Mouse (Mus musculus): Measurements from ENCODE around the gene Olfr370.
A peak's percentile ranks its signal among the peaks of the same experiment; 100 is the strongest.
"Not testable (repeated sequence)": the region's sequence is repeated elsewhere in the genome, so short reads cannot be mapped to it uniquely, and the experiment has no call there.

The Olfr370 gene

DNA sequence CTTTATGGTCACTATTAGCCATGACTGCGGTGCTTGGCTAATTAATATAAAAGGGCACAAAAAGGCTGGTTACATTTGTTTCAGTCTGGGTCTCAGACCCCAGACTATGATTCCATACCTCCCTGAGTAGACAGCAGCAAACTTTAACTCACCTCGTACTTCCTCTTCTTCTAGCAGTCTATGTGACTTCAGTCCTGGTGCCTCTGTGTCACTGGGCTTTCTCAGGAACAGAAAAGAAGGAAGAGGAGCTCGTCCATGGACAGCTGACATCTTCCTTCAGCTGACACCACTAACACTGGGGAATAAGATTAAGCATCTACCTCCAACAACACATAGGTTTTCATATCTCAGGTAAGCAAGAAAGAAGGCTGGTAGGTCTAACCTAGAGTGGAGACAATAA is at the start of gene Olfr370:
Gene Olfr370 (plus strand): TSS at position 45 of the 400 bp plus-strand sequence.
- no peak for DNase-seq (ENCODE audit: low spot score)

DNA sequence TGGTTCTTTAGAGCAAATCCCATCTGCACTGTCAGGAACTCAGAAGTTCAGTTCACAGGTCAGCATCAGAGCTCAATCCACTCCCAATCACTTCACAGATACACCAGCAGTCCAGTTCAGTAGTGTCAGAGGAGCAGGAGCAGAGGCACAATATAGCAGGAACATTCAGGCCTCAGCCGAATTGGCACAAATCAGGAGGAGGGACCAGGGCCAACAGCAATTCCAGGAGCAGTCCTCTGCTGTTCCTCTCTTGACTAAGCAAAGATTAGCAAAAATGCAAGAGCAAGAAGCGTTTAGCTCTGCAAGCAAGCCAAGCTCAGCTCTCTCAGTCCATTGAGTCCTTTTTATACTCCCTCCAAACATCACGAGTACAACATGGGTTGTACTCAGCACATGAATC is 23.9 kb upstream of the Olfr370 start:
- no peak for DNase-seq (ENCODE audit: low spot score)

DNA sequence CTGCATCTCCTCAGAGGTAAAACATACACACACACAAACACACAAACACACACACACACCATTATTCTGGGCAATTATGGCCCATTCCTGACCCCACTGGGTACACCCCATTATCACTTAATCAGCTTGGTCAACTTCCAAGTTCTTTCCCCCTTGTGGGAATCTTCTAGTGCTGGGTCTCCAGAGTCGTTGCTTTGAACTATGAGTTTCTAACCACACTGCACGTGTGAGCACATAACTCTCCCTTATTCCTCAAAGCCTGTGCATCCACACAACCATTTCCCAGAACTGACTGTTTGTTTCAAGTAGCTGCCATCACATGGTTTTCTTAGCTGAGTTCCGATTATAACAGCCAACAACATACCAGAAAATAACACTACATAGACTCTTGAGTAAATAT is 15.1 kb upstream of the Olfr370 start:
- no peak for DNase-seq (ENCODE audit: low spot score)

DNA sequence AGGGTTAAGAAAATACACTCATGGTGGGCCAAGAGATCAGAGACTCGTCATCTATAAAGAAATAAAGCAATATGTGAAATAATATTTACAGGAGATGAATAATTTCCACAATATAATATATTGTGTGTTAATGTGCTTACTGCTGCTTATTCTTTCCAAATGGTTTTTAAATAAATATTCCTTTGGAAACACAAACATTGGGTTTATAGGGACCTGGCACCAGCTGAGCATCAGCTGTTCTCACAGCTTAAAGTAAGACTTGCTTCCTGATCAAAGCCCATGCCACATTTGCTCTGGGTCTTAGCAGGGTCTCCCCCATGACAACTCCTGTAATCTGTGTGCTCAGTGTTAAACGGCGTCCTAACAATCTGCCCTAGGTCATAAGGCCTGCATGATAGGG is 14.7 kb upstream of the Olfr370 start:
- not testable (repeated sequence) for DNase-seq (ENCODE audit: low spot score)

DNA sequence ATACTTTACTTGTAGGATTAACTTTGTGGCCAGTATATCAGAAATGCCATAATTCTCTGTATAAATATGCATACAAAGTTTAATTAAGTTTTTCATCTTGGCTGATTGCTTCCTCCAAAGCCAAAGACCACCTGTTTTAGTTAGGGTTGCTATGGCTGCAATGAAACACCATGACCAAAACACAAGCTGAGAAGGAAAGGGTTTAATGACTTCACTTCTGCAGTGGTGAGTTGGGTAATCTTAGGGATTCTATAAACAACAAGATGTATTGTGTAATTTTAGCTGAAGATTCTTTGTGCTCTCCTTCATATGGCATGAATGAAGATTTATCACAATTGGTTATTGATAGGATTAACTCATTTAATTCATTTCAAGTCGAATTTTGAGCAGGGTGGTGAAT is 14.3 kb upstream of the Olfr370 start:
- no peak for DNase-seq (ENCODE audit: low spot score)

DNA sequence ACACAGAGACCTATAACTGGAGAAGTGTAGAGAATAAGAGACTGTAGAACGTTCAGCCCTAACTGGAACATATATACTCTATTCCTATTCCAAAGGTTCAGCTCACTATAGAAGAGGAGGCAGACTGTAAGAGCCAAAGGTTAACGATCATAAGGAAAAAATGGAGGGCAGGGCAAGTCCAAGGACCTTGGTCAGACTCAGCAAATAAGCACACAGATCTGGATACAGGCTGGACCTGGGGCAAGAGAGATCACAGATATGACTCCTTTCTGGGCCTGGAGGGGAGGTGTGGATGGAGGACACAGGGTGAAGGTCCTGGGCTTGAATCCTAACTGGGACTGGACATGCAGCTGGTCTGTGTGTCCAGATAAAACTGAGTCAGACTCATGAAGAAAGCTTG is 778 bp upstream of the Olfr370 start:
- DNase-seq (ENCODE audit: low spot score) = no peak

DNA sequence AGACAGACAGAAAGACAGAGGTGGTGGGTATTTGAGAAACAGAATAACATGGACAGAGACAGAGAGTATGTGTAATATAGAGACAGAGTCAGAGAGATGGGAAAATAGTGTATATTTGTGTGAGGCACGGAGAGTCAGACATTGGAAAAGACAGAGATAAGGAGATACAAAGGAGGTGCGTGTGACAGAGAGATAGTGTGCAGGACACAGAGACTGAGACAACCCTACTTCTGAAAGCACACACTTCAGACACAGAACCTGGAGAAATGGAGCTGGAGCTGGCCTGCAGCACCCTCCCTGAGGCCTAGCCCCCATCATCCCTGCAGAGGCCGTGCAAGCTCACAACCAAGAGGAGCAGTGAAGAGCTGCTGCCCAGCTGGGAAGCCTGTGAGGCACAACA is 27.1 kb downstream of the Olfr370 start:
- no peak for DNase-seq (ENCODE audit: low spot score)

DNA sequence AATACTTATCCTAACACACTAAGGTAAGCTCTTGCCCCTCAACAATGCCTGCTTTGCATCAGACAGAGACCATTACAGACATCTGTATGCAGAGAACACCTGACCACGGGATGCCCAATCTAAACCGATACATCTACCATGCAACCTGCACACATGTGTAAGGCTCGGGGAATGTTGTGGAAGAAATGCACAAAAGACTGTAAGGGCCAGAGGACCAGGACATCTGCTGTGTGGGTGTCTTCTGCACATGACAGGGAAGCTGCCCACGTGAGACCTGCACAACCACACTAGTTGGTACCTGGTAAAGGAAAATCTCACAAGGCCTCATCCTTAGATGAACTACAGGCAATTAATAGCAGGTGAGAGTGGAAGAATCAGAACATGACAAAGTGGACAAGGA is 27.7 kb downstream of the Olfr370 start:
- DNase-seq (ENCODE audit: low spot score) = no peak

DNA sequence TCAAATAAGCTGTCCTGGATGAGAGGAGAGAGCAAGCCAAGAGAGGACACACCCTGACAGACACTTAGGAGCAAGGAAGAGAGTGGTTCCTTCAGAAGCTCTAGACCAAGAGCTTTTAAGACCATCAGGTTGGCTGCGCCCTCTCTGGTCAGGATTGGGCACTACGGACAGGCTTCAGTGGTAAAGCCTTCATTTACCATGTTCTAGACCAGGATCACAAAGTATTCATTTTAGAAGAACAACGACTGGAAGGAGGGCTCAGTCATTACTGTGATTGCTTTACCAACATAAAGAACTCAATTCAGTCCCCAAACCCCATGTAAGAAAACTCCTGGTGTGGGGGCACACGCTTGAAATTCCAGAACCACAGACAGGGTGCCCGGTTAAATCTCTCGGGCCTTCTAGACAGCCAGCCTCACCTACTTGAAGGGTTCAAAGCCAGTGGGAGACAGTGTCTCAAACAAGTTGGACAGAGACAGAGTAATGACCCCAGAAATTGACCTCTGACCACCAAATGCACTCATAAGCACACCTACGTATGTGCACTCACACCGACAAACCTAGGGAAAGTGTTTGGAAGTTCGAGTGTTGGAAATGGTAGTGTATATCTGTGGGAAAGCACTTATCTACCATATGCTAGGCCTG is 30.3 kb downstream of the Olfr370 start:
- no peak for DNase-seq (ENCODE audit: low spot score)

DNA sequence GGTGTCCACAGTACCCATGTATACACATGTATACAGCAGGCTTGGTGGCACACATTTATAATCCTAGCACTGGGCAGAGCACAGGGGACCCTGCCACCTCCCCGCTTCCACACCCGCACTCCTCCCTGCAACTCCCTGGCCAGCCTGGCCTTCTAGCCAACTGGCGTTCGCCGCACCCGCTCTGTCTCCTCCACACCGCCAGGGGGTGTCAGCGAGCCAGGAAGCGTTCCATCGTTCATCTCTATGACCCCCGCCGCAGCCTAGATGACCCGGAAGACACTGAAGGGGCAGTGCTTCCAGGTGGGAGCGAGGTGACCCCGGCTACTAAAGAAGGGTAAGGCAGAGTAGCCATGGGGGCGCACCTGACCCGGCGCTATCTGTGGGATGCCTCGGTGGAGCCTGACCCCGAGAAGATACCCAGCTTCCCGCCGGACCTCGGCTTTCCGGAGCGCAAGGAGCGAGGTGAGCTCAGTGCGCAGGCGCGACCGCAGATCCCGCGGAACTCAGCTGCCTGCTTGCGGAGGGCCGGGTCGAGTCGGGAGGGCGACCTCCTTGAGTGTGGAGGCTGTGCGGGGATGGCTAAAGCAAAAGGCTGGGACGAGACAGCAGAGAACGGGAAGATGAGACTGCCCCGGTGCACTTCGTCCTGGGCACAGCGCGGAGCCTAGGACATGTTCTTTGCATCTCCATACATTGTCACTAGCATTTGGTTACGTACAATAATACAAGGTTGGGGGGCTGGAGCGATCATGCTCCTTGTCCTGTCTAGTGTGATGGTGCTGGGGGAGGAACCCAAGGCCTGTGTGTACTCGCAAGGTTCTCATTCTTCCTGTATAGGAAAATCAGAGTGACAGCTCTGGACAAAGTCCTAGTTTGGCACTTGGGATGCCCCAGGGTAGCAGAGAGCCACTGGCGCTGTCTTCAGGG is 31.2 kb downstream of the Olfr370 start, which contains the start of gene Ndufb7:
Gene Ndufb7 (plus strand): TSS at position 203 of the 927 bp plus-strand sequence.
- DNase-seq (ENCODE audit: low spot score) = peak; percentile 93

DNA sequence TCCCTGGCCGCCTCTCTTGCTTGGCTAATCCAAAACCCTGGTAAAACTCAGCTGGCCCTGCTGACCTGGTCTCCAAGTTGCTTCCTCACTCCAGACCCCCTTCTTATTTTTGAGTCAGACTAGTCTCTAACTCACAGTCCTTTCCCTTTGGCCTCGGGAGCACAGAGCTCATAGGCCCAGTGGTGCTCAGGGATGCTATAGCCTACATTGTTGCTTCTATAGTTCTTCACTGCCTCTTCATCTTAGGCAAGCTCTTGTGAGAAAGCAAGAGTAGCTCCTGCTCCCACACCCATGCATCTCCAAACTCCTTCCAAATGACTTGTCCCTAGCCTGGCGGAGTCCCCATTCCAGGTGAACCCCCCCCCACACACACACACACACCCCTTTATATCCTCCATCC is 32.1 kb downstream of the Olfr370 start:
- DNase-seq (ENCODE audit: low spot score) = no peak

DNA sequence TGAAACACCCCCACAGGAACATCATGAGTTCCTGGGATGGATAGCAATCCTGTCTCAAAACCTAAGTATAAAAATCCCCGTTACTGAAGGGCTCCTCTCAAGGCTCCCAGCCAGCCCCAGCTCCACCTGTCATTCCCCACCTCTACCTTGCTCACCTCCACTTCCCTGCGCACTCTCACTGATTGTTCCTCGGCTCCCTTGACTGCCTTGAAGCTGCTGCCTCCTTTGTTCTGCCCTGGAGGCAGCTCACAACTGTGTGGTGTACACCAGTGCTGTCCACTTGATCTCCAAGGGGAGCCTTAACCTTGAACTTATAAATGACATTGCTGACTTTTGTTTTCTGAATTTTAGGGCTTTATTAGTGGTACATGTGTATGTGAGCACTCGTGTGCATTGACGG is 32.5 kb downstream of the Olfr370 start:
- no peak for DNase-seq (ENCODE audit: low spot score)

DNA sequence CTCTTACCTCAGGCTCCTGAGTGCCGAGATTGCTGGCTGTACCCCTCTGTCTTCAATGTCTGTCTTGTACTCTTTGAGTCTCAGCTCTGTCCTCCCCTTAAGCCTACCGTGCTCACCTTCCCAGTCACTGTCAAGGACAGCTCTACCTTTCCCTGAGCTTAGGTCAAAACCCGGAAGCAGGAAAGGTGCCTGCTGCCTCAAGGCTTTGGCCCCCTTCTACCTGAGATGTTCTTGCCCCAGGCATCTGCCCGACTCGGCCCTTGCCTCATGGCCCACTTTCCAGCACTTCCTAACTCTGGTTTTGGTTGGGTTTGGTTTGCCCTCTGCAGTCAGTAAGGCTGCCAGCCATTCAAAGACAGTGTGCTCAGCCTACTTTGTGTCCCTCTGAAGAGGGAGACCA is 33.2 kb downstream of the Olfr370 start:
- no peak for DNase-seq (ENCODE audit: low spot score)

DNA sequence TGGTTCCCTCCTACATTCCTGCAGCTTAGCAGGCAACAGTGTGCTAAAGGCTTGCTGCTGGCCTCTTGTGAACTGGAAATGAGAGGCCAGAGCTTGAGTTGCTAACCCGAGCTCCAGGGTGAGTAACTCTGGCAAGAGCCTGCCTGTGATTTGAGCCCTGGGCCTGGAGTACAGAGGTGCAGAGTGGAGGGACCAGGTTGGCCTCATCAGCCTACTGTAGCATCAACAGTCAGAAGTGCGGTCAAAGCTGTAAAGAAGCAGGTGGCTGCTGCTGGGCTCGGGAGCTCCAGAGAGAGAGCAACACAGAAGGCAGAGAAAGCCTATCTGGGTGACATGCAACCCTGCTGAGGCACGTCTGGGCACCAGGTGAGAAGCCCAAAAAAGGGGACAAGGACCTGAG is 33.6 kb downstream of the Olfr370 start:
- no peak for DNase-seq (ENCODE audit: low spot score)

DNA sequence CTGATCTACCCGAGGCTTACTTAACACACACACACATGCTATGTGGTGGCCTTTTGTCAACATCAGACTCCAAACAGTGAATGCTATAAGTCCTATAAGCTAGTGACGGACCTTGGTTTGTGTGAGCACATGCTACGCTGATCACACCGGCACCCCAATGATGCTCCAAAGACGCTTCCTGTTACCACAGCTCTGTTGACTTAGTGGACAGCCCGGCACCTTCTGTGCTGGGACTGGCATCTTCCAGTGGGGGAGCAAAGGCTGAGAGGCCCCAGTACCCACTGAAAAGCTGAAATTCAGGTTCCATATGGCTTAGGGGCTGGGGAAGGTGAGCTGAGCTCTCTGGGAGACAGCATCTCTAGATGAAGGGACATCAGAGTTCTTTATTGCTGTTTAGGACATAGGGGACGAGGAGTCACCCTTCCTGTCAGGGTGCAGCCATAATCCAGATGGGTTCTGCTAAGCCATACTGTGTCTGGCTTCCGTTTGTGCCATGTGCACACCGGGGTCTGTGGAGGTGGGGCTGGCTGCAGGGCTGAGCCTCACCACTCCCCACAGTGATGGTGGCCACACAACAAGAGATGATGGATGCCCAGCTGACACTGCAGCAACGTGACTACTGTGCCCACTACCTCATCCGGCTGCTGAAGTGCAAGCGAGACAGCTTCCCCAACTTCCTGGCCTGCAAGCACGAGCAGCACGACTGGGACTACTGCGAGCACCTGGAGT is 34.9 kb downstream of the Olfr370 start:
- DNase-seq (ENCODE audit: low spot score) = no peak

DNA sequence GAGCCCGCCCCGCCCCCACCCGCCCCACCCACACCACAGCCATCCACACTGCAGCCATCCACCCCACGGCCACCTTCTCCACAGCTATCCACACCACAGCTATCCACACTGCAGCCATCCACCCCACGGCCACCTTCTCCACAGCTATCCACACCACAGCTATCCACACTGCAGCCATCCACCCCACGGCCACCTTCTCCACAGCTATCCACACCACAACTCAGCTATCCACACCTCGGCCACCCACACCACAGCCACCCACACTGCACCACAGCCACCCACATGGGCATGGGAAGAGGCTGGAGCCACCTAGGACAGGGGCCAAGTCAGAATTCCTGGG is 35.4 kb downstream of the Olfr370 start:
- DNase-seq (ENCODE audit: low spot score) = not testable (repeated sequence)

DNA sequence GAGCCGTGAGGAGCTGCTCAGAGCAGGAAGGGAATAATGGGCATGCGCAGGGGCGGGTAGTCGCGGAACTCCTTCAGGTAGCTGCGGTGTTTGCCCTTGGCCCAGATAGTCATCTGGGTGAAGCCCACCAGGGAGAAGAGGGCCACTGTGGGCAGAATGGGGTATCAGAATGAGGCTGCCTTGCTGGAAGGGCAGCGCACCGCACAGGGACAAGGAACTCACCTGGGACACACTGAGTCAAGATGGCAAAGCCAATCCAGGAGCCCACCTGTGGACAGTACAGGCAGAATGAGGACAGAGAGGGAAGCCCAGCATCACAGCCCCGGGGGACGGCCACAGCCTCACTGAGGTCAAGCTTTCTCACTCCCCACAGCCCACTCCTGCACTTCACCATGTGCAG is 36.2 kb downstream of the Olfr370 start:
- DNase-seq (ENCODE audit: low spot score) = no peak

DNA sequence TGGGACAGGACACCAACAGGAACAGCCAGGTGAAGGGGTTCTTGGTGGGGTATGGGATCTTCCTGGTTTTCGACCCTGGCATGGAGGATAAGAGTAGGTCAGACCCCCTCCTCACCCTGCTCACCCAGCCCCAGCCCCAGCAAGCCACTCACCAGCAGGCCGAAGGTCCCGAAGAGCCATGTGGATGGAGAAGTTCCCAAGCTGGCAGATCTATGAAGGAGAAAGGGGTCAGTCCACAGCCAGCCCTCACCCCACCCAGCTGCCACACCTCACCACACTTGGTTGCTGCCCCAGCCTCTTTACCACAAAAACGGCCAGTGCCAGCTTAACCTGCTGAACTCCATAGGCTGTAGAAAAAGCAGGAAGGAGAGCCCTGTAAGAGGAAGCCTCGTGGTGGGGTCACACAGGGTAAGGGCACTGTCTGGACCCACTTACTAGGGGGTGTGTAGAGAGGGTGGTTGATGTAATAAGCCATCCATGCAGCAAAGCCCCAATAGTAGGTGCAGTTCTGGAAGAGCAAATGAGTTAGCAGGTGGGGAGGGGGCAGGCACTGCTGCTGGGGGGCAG is 36.7 kb downstream of the Olfr370 start:
- no peak for DNase-seq (ENCODE audit: low spot score)

DNA sequence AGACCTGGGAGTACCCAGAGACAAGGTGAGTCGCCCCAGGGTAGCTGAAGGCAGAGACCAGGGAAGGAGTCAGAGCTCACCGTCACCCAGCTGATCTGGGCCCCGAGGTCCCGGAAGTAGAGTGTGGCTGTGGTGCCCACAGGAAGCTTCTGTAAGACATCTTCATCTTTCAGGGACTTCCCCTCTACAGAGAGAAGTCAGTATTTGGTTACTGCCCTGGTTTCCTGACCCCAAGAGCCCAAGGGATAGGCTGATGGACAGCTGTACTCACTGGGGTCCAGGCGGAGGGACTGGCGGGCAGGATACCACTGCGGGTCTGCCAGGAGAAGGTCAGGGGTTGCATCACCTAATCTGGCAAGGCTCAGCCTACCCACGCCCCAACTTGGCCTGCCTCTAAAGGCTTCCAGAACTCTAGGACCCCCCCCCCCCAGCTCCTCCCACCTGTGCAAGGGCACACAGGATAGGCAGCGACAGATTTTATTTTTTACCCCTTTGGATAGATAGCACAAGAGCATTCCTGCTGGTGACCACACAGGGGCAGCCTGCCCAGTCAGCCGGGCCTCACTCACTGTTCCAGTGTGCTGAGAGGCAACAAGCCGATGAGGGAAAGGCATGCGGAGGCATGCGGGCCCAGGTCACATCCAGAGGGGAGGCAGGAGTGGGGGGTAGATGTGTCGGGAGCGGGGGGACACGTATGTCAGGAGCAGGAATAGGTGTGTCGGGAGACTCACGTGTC is 37.7 kb downstream of the Olfr370 start:
- DNase-seq (ENCODE audit: low spot score) = no peak

DNA sequence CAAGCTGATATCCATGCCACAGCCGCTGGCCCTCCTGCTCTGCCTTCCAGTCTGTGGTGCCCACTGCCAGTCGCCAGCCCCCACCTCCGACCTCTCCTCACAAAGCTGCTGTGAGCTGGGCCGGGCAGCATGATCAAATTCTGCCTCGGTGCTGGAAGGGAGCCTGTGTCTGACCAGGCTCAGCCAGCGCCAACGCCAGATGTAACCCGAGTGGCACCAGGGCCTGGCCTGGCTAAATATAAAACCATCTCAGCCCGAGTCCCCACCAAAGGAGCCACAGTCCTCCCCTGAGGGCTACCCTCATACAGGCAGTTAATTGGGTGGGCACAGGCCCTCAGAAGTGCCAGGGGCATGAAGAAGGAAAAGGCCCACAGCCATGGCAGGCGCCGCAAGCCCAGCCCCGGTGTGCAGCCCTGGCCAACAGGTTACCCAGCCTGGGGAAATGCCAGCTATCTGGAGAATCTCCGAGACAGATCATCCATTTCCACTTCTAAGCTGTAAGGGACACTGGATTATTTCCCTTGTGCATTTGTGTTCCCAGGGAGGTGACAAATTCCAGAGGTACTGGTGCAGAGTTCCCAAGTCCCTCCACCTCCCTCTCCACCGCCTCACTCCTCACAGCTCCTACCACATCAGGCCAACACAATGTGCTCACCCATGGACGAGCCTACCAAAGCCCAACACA is 39.2 kb downstream of the Olfr370 start:
- no peak for DNase-seq (ENCODE audit: low spot score)

Data from testis, postnatal 14 days (tissue).